Mouse (Mus musculus) midbrain, embryonic 14.5 days (tissue): ENCODE data around the gene Fxr2. TPM values are rescaled to one million over a fixed set of nuclear protein-coding genes. Genes with fewer than 3 reads are reported as not detected.
A peak's percentile ranks its signal among the peaks of the same experiment; 100 is the strongest.

Source experiments
- ATAC-seq: fragments of 200-750 bp; cut with Nextera tagmentation; 2 replicates; pipeline ENCODE4 v1.8.0; 2017; ENCODE audit warnings: moderate number of reproducible peaks, moderate library complexity; ENCODE audit not compliant: low FRiP score, low TSS enrichment
- DNase-seq: peaks from one replicate; pipeline ENCODE4 v3.0.0-alpha.2; 2015
- H3K27ac ChIP-seq: fragments of 300-500 bp; sonication (generic); replicated peaks from 2 replicates; pipeline ENCODE4 v1.5.1; 2014; ENCODE audit warnings: mild to moderate bottlenecking, low read depth, low read length, moderate library complexity
- H3K27me3 ChIP-seq: fragments of 300-500 bp; sonication (generic); 2 replicates; pipeline ENCODE4 v1.6.1; 2014; ENCODE audit warnings: low read length, control low read depth, mixed read lengths; ENCODE audit not compliant: control insufficient read depth, insufficient read depth
- H3K36me3 ChIP-seq: fragments of 300-500 bp; sonication (generic); 2 replicates; pipeline ENCODE4 v1.6.1; 2014; ENCODE audit warnings: low read length, control low read depth; ENCODE audit not compliant: control insufficient read depth, insufficient read depth
- H3K4me1 ChIP-seq: fragments of 300-500 bp; sonication (generic); 2 replicates; pipeline ENCODE4 v1.6.1; 2014; ENCODE audit warnings: mild to moderate bottlenecking, antibody characterized with exemption, low read length, control low read depth; ENCODE audit not compliant: control insufficient read depth, insufficient read depth
- H3K4me2 ChIP-seq: fragments of 300-500 bp; sonication (generic); 2 replicates; pipeline ENCODE4 v1.6.1; 2014; ENCODE audit warnings: mild to moderate bottlenecking, low read length, moderate library complexity
- H3K4me3 ChIP-seq: fragments of 300-500 bp; sonication (generic); replicated peaks from 2 replicates; pipeline ENCODE4 v1.5.1; 2014; ENCODE audit warnings: low read depth, low read length
- H3K9ac ChIP-seq: fragments of 300-500 bp; sonication (generic); replicated peaks from 2 replicates; pipeline ENCODE4 v1.6.1; 2014; ENCODE audit warnings: mild to moderate bottlenecking, low read length, moderate library complexity
- H3K9me3 ChIP-seq: fragments of 300-500 bp; sonication (generic); 2 replicates; pipeline ENCODE4 v1.6.1; 2016; ENCODE audit warnings: low read length, control low read depth, mixed read lengths; ENCODE audit not compliant: control insufficient read depth
- WGBS: fragments of 180-500 bp; shearing (Covaris S2); extraction: QIAGEN DNeasy Blood & Tissue Kit; methylation state at CpG from one replicate; pipeline ENCODE4 v1.1.7; 2014; 5-methylcytosine and 5-hydroxymethylcytosine counted together
- polyA plus RNA-seq: library from polyadenylated mRNA; unstranded; fragments of >200 nt; fragmentation: Nextera tagmentation; extraction: Ambion mirVana; gene quantifications from 2 replicates; pipeline ENCODE4 v1.2.1, GENCODE M21; 2014

Gene Fxr2
- polyA plus RNA-seq, 1 experiment from 2014 or later, result 35.9 TPM

GRCm38 (mm10) chr11:69665961-69666664, 33.3 kb downstream of the Fxr2 start, which contains the start of gene Cd68:
TSS of gene Cd68 (minus strand) at chr11:69666153.
- H3K4me2 ChIP-seq, result no peak within 1 kb of the TSS
- 43% methylated on average over 7 of the region's 7 CpGs for WGBS
- H3K4me1 ChIP-seq, result peaks cover 23% of the 10 kb centered on the region
- H3K27ac ChIP-seq, result 0 out of 2 replicates have a peak within 1 kb of the TSS, but pooled peaks have one; percentile 20
- no peak for DNase-seq
- H3K27me3 ChIP-seq, result no peaks in the 10 kb centered on the region
- no peak for ATAC-seq
- H3K36me3 ChIP-seq, result peaks cover 75% of the 10 kb centered on the region
- no peak within 1 kb of the TSS for H3K9ac ChIP-seq
- no peaks in the 10 kb centered on the region for H3K9me3 ChIP-seq
- H3K4me3 ChIP-seq, result no peak within 1 kb of the TSS

GRCm38 (mm10) chr11:69666665-69667005, 33.8 kb downstream of the Fxr2 start:
- H3K27ac ChIP-seq, result no peak overlapping the region
- H3K4me1 ChIP-seq, result peaks cover 18% of the 10 kb centered on the region
- peaks cover 75% of the 10 kb centered on the region for H3K36me3 ChIP-seq
- H3K4me3 ChIP-seq, result no peak overlapping the region
- WGBS, result 90% methylated on average over 3 of the region's 3 CpGs
- ATAC-seq (no peak), DNase-seq (no peak)
- H3K4me2 ChIP-seq, result no peak overlapping the region
- no peaks in the 10 kb centered on the region for H3K9me3 ChIP-seq
- H3K9ac ChIP-seq, result no peak overlapping the region
- H3K27me3 ChIP-seq, result no peaks in the 10 kb centered on the region

GRCm38 (mm10) chr11:69670786-69671725, 38.3 kb downstream of the Fxr2 start:
- WGBS, result 1% methylated on average over 58 of the region's 61 CpGs
- peak; percentile 98 for DNase-seq
- H3K4me3 ChIP-seq, result peak overlapping the region; percentile 100
- no peaks in the 10 kb centered on the region for H3K27me3 ChIP-seq
- peak overlapping the region; percentile 96 for H3K27ac ChIP-seq
- peaks cover 16% of the 10 kb centered on the region for H3K4me1 ChIP-seq
- H3K9ac ChIP-seq, result peak overlapping the region; percentile 99
- H3K9me3 ChIP-seq, result no peaks in the 10 kb centered on the region
- H3K36me3 ChIP-seq, result peaks cover 75% of the 10 kb centered on the region
- H3K4me2 ChIP-seq, result peak overlapping the region; percentile 98
- peak; percentile 81 for ATAC-seq

- H3K9ac ChIP-seq, result peak overlapping the region; percentile 99
- H3K27me3 ChIP-seq, result no peaks in the 10 kb centered on the region
- H3K27ac ChIP-seq, result peak overlapping the region; percentile 96
- DNase-seq (no peak), ATAC-seq (peak; percentile 2; the same call in 1 of the 2 replicates)
- H3K4me2 ChIP-seq, result peak overlapping the region; percentile 98
- whole genome bisulfite sequencing, result under 1% methylated on average over 43 of the region's 43 CpGs
- peak overlapping the region; percentile 100 for H3K4me3 ChIP-seq
- peaks cover 16% of the 10 kb centered on the region for H3K4me1 ChIP-seq
- no peaks in the 10 kb centered on the region for H3K9me3 ChIP-seq
- peaks cover 75% of the 10 kb centered on the region for H3K36me3 ChIP-seq
These were observed 38.9 kb downstream of the Fxr2 start for GRCm38 (mm10) chr11:69671726-69672124.

- Histone ChIP-seq H3K4me1 (peaks cover 16% of the 10 kb centered on the region), H3K27me3 (no peaks in the 10 kb centered on the region), H3K4me3 (peak within 1 kb of the TSS; percentile 100), H3K9ac (peak within 1 kb of the TSS; percentile 99), H3K27ac (peak within 1 kb of the TSS; percentile 96), H3K4me2 (peak within 1 kb of the TSS; percentile 98), H3K9me3 (no peaks in the 10 kb centered on the region), H3K36me3 (peaks cover 77% of the 10 kb centered on the region)
- peak; percentile 97 for ATAC-seq
- WGBS, result under 1% methylated on average over 36 of the region's 36 CpGs
- DNase-seq, result peak; percentile 100
These were observed 39.5 kb downstream of the Fxr2 start, which contains the start of gene Eif4a1 for GRCm38 (mm10) chr11:69672211-69672706. TSS of gene Eif4a1 (minus strand) at chr11:69672423.

- DNase-seq (no peak), ATAC-seq (no peak)
- peaks cover 18% of the 10 kb centered on the region for H3K4me1 ChIP-seq
- no peak overlapping the region for H3K9ac ChIP-seq
- no peaks in the 10 kb centered on the region for H3K9me3 ChIP-seq
- no peak overlapping the region for H3K27ac ChIP-seq
- H3K4me3 ChIP-seq, result no peak overlapping the region
- H3K27me3 ChIP-seq, result no peaks in the 10 kb centered on the region
- no peak overlapping the region for H3K4me2 ChIP-seq
- H3K36me3 ChIP-seq, result peaks cover 54% of the 10 kb centered on the region
- WGBS, result 100% methylated on average over 2 of the region's 2 CpGs
These were observed 46.4 kb downstream of the Fxr2 start for GRCm38 (mm10) chr11:69679144-69679543.

GRCm38 (mm10) chr11:69680136-69680855, 47.5 kb downstream of the Fxr2 start:
- peaks cover 18% of the 10 kb centered on the region for H3K4me1 ChIP-seq

More at GRCm38 (mm10) chr11:69680136-69680855, 47.5 kb downstream of the Fxr2 start:
- ATAC-seq (no peak), DNase-seq (no peak)
- Histone ChIP-seq H3K9me3 (no peaks in the 10 kb centered on the region), H3K36me3 (peaks cover 42% of the 10 kb centered on the region), H3K4me2 (peak overlapping the region; percentile 93), H3K27ac (no peak overlapping the region), H3K4me3 (no peak overlapping the region), H3K27me3 (no peaks in the 10 kb centered on the region), H3K9ac (0 out of 2 replicates have a peak overlapping the region, but pooled peaks have one; percentile 76)
- WGBS, result 95% methylated on average over 30 of the region's 30 CpGs
